Mouse (Mus musculus) neural tube, embryonic 15.5 days (tissue): ENCODE data around the gene Rbm38. TPM values are rescaled to one million over a fixed set of nuclear protein-coding genes. Genes with fewer than 3 reads are reported as not detected.

ENCODE experiments used
- ATAC-seq: fragments of 200-750 bp; cut with Nextera tagmentation; 2 replicates; pipeline ENCODE4 v1.8.0; 2017; ENCODE audit warnings: mild to moderate bottlenecking, moderate TSS enrichment, moderate library complexity; ENCODE audit not compliant: low FRiP score
- H3K27ac ChIP-seq: fragments of 300-500 bp; sonication (generic); replicated peaks from 2 replicates; pipeline ENCODE4 v1.5.1; 2015; ENCODE audit warnings: mild to moderate bottlenecking, inconsistent platforms
- H3K27me3 ChIP-seq: fragments of 300-500 bp; sonication (generic); replicated peaks from 2 replicates; pipeline ENCODE4 v1.6.1; 2015; ENCODE audit warnings: inconsistent platforms
- H3K36me3 ChIP-seq: fragments of 300-500 bp; sonication (generic); 2 replicates; pipeline ENCODE4 v1.6.1; 2015; ENCODE audit warnings: inconsistent platforms
- H3K4me1 ChIP-seq: fragments of 300-500 bp; sonication (generic); 2 replicates; pipeline ENCODE4 v1.6.1; 2015; ENCODE audit warnings: inconsistent platforms
- H3K4me2 ChIP-seq: fragments of 300-500 bp; sonication (generic); 2 replicates; pipeline ENCODE4 v1.6.1; 2015; ENCODE audit warnings: inconsistent platforms, mild to moderate bottlenecking, moderate library complexity
- H3K4me3 ChIP-seq: fragments of 300-500 bp; sonication (generic); replicated peaks from 2 replicates; pipeline ENCODE4 v1.5.1; 2015; ENCODE audit warnings: mild to moderate bottlenecking, inconsistent platforms
- H3K9ac ChIP-seq: fragments of 300-500 bp; sonication (generic); replicated peaks from 2 replicates; pipeline ENCODE4 v1.6.1; 2015; ENCODE audit warnings: mild to moderate bottlenecking, inconsistent platforms
- H3K9me3 ChIP-seq: fragments of 300-500 bp; sonication (generic); replicated peaks from 2 replicates; pipeline ENCODE4 v1.6.1; 2016; ENCODE audit warnings: inconsistent platforms
- WGBS: fragments of 180-500 bp; shearing (Covaris S2); methylation state at CpG from one replicate; pipeline ENCODE4 v1.1.7; 2015; ENCODE audit warnings: mixed read lengths; 5-methylcytosine and 5-hydroxymethylcytosine counted together
- polyA plus RNA-seq: library from polyadenylated mRNA; unstranded; fragments of >200 nt; fragmentation: Nextera tagmentation; extraction: Ambion mirVana; gene quantifications from 2 replicates; pipeline ENCODE4 v1.2.1, GENCODE M21; 2015

The Rbm38 gene
- polyA plus RNA-seq: 11.5 and 22.7 TPM in 2 replicates

GRCm38 (mm10) chr2:173020430-173020829, at the start of gene Rbm38:
Gene Rbm38, plus strand, starts transcription at chr2:173020498.
- Histone ChIP-seq H3K4me1 (peaks cover 56% of the 10 kb centered on the region), H3K27ac (no peak within 1 kb of the TSS), H3K4me3 (peak within 1 kb of the TSS; percentile 91), H3K36me3 (peaks cover 7% of the 10 kb centered on the region), H3K9me3 (no peaks in the 10 kb centered on the region), H3K9ac (peak within 1 kb of the TSS; percentile 14; the same call in 1 of the 2 replicates), H3K27me3 (peaks cover 28% of the 10 kb centered on the region), H3K4me2 (peak within 1 kb of the TSS; percentile 92)
- 34% methylated on average over 11 of the region's 11 CpGs for whole genome bisulfite sequencing
- no peak for ATAC-seq

- H3K9me3 ChIP-seq: no peaks in the 10 kb centered on the region
- WGBS: 92% methylated on average over 2 of the region's 2 CpGs
- H3K36me3 ChIP-seq: no peaks in the 10 kb centered on the region
- peaks cover 4% of the 10 kb centered on the region; the same call in 1 of the 2 replicates for H3K4me1 ChIP-seq
- H3K9ac ChIP-seq: no peak overlapping the region
- no peak overlapping the region for H3K4me2 ChIP-seq
- H3K27ac ChIP-seq: no peak overlapping the region
- ATAC-seq: no peak
- H3K4me3 ChIP-seq: no peak overlapping the region
- no peaks in the 10 kb centered on the region for H3K27me3 ChIP-seq
Measured at GRCm38 (mm10) chr2:172971865-172972264, 48.4 kb upstream of the Rbm38 start.

DNA sequence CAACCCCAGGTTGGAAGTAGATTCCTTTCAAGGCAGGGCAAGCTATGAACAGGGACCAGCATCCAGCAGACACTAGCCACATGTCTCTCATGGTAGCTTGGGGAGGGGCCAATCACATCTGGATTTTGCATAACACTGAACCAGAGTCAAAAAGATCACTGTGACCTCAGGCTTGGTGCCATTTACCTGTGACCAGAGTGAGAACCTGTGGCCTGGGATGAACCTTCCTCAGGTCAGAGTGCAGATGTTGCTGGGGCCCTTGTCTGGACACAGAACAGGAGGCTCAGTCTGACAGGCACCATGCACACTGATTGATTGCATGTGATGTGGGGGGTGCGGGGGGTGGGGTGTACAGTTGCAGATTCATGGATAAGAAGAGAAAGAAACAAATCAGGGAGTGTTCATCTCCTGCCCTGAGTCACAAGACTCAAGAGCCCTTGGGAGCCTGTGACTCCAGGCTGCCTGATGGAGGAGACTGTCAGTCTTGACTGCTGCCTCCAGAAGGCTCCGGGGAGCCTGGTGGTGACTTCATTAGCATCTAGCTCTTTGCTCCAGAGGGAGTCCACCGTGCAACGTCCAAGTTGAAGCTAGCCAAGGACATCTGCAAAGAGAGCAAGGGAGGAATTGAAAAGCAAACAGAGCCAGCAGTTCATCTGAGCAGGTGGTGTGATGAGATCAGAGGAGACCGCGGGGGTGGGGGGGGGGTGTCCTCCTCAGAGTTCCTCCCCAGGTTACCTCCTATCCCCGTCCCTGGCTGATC, 46.3 kb upstream of the Rbm38 start:
- no peaks in the 10 kb centered on the region for H3K36me3 ChIP-seq
- no peak for ATAC-seq

DNA sequence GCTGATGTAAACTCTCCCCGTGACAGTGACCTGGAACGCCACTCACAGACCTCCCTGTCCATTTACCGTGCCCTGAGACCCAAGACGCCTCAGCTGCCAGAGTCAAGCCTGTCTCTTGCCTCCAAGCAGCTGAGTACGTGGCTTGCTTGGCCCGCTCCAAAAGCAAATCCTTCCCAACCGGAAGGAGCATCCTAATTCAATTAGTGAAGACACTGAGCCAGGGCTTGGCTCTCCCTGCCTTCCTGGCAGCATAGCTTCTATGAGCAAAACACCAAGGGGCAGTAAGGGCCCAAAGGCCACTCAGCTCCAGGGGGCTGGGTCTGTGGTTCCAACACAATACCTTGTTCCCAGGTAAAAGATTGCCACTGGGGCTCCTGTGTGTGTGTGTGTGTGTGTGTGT, 45.6 kb upstream of the Rbm38 start:
- H3K4me3 ChIP-seq: no peak overlapping the region
- H3K36me3 ChIP-seq: no peaks in the 10 kb centered on the region
- H3K27me3 ChIP-seq: no peaks in the 10 kb centered on the region
- no peak overlapping the region for H3K27ac ChIP-seq
- no peak for ATAC-seq
- no peaks in the 10 kb centered on the region for H3K9me3 ChIP-seq
- peaks cover 16% of the 10 kb centered on the region for H3K4me1 ChIP-seq
- WGBS: 62% methylated on average over 7 of the region's 7 CpGs
- no peak overlapping the region for H3K9ac ChIP-seq
- H3K4me2 ChIP-seq: no peak overlapping the region

More for the DNA sequence above, 46.3 kb upstream of the Rbm38 start:
- WGBS: 27% methylated on average over 7 of the region's 7 CpGs
- Histone ChIP-seq H3K4me2 (no peak overlapping the region), H3K27me3 (no peaks in the 10 kb centered on the region), H3K4me3 (no peak overlapping the region), H3K9ac (no peak overlapping the region), H3K9me3 (no peaks in the 10 kb centered on the region), H3K4me1 (peaks cover 16% of the 10 kb centered on the region), H3K27ac (no peak overlapping the region)

DNA sequence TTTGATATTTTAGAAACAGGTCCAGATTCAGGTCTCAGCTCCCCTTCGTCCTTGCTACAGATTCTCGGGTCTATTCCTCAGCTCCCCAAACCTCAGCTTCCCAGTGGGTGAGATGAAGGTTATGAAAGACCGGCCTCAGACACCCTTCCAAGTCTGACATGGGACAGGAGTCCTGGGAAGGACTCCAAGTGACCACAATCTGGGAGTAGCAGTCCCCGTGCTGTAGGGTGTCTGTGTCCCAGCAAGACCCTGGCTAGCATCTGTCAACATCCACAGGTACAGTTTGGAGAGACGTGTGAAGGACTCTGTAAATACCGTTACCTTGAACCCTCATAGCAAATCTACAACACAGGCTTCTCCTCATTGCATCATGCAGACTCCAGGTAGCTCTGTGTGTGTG, 45.1 kb upstream of the Rbm38 start:
- no peak overlapping the region for H3K27ac ChIP-seq
- no peak overlapping the region for H3K9ac ChIP-seq
- WGBS: 87% methylated on average over 6 of the region's 6 CpGs
- H3K4me2 ChIP-seq: no peak overlapping the region
- no peaks in the 10 kb centered on the region for H3K9me3 ChIP-seq
- ATAC-seq: no peak
- no peaks in the 10 kb centered on the region for H3K36me3 ChIP-seq
- H3K4me3 ChIP-seq: no peak overlapping the region
- no peaks in the 10 kb centered on the region for H3K27me3 ChIP-seq
- H3K4me1 ChIP-seq: peaks cover 16% of the 10 kb centered on the region

DNA sequence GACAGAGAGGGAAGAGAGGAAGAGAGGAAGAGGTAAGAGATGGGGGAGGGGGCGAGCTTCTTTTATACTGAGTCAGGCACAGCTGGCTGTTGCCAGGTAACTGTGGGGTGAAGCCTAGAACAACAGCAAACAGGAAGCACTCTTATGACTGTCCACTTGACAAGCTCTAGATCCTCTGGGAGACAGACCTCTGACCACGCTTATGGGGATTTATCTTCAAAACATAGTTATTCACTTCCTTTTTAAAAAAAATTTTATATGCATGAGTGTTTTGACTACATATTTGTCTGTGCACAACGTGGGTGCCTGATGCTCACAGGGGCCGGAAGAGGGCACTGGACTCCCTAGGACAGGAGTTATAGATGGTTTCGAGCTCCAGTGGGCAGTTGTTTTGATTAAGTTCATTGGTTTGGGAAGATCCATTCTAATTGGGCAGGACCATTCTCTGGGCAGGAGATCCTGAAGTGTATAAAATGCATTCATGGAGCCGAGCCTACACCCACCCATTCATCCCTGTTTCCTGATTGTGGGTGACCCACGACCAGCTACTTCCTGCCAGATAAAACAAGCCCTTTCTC, 43.5 kb upstream of the Rbm38 start:
- Histone ChIP-seq H3K9ac (0 out of 2 replicates have a peak overlapping the region, but pooled peaks have one; percentile 14), H3K27me3 (no peaks in the 10 kb centered on the region), H3K9me3 (no peaks in the 10 kb centered on the region), H3K27ac (no peak overlapping the region), H3K4me1 (peaks cover 16% of the 10 kb centered on the region), H3K36me3 (no peaks in the 10 kb centered on the region), H3K4me2 (0 out of 2 replicates have a peak overlapping the region, but pooled peaks have one; percentile 2), H3K4me3 (no peak overlapping the region)
- WGBS: 31% methylated on average over 7 of the region's 7 CpGs
- no peak for ATAC-seq

GRCm38 (mm10) chr2:172977409-172978130, 42.7 kb upstream of the Rbm38 start, which contains the start of gene Spo11:
Gene Spo11, plus strand, starts transcription at chr2:172977700.
- 12% methylated on average over 14 of the region's 14 CpGs for WGBS
- Histone ChIP-seq H3K9ac (0 out of 2 replicates have a peak within 1 kb of the TSS, but pooled peaks have one; percentile 14), H3K27ac (no peak within 1 kb of the TSS), H3K4me3 (no peak within 1 kb of the TSS), H3K4me2 (peak within 1 kb of the TSS; percentile 35), H3K4me1 (peaks cover 16% of the 10 kb centered on the region), H3K27me3 (no peaks in the 10 kb centered on the region), H3K9me3 (no peaks in the 10 kb centered on the region), H3K36me3 (no peaks in the 10 kb centered on the region)
- ATAC-seq: 0 out of 2 replicates have a peak, but pooled peaks have one; percentile 14

GRCm38 (mm10) chr2:172978131-172978633, 42.1 kb upstream of the Rbm38 start:
- H3K4me1 ChIP-seq: peaks cover 16% of the 10 kb centered on the region
- 62% methylated on average over 4 of the region's 4 CpGs for WGBS
- 0 out of 2 replicates have a peak overlapping the region, but pooled peaks have one; percentile 35 for H3K4me2 ChIP-seq
- no peaks in the 10 kb centered on the region for H3K36me3 ChIP-seq
- H3K4me3 ChIP-seq: no peak overlapping the region
- 0 out of 2 replicates have a peak, but pooled peaks have one; percentile 53 for ATAC-seq
- H3K9ac ChIP-seq: no peak overlapping the region
- H3K27ac ChIP-seq: no peak overlapping the region
- no peaks in the 10 kb centered on the region for H3K9me3 ChIP-seq
- no peaks in the 10 kb centered on the region for H3K27me3 ChIP-seq

- H3K27me3 ChIP-seq: no peaks in the 10 kb centered on the region
- no peak overlapping the region for H3K4me3 ChIP-seq
- no peak overlapping the region for H3K4me2 ChIP-seq
Measured at GRCm38 (mm10) chr2:172979666-172980345, 40.5 kb upstream of the Rbm38 start.

DNA sequence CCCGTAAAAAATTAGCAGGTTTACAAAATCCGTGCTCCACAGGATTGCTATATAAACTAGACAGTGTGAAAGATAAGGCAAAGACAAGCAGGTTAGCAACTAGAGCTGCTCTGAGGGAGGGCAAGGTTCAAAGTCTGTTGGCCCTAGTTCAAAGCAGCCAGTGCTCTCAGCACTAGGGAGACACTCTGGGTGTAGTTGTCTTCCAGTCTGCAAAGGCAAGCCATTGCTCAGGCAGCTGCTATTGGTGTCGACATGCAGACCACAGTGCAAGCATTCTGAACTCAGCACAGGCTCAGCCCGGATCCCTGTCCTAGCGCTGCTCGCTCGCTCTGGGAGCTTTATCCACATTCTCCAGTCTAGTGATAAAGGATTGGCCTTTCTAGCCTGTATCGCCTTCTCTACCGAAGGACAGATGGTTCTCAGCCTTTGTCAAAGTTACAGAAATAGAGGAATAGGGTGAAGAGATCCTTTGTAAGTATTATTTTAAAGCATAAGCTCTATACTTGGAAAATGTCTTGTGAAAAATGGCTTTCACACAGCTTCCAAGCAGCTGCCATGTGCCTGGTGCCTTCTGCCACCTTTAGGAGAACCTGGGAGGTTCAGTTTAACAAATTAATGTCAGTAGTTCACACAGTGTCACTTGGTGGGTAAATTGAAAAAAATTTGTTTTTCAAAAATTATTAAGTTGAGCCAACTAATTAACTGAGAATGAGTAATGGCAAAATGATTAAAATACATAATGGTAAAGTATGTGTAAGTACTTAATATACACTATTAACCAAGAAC, 37.3 kb upstream of the Rbm38 start:
- H3K9me3 ChIP-seq: no peaks in the 10 kb centered on the region
- H3K36me3 ChIP-seq: no peaks in the 10 kb centered on the region
- H3K4me1 ChIP-seq: 0 out of 2 replicates have a peak, but pooled peaks cover 1% of the 10 kb centered on the region
- no peak overlapping the region for H3K4me2 ChIP-seq
- no peak overlapping the region for H3K27ac ChIP-seq
- ATAC-seq: no peak
- no peaks in the 10 kb centered on the region for H3K27me3 ChIP-seq
- 79% methylated on average over 9 of the region's 9 CpGs for WGBS
- H3K4me3 ChIP-seq: no peak overlapping the region
- no peak overlapping the region for H3K9ac ChIP-seq

More at GRCm38 (mm10) chr2:172979666-172980345, 40.5 kb upstream of the Rbm38 start:
- Histone ChIP-seq H3K9me3 (no peaks in the 10 kb centered on the region), H3K9ac (no peak overlapping the region), H3K4me1 (peaks cover 16% of the 10 kb centered on the region), H3K27ac (no peak overlapping the region), H3K36me3 (no peaks in the 10 kb centered on the region)
- no peak for ATAC-seq
- 95% methylated on average over 43 of the region's 43 CpGs for WGBS
